Mouse (Mus musculus) midbrain, embryonic 12.5 days (tissue): Measurements from ENCODE around the gene Phb2. TPM values are rescaled to one million over a fixed set of nuclear protein-coding genes. Genes with fewer than 3 reads are reported as not detected.
A peak's percentile ranks its signal among the peaks of the same experiment; 100 is the strongest.

Source experiments
- ATAC-seq: fragments of 200-750 bp; cut with Nextera tagmentation; 2 replicates; pipeline ENCODE4 v1.8.0; 2017; ENCODE audit warnings: low read depth, moderate TSS enrichment, moderate library complexity; ENCODE audit not compliant: low FRiP score
- H3K27ac ChIP-seq: fragments of 300-500 bp; sonication (generic); replicated peaks from 2 replicates; pipeline ENCODE4 v1.5.1; 2016; ENCODE audit warnings: mild to moderate bottlenecking
- H3K27me3 ChIP-seq: fragments of 300-500 bp; sonication (generic); 2 replicates; pipeline ENCODE4 v1.6.1; 2016; ENCODE audit warnings: mild to moderate bottlenecking
- H3K36me3 ChIP-seq: fragments of 300-500 bp; sonication (generic); 2 replicates; pipeline ENCODE4 v1.6.1; 2016
- H3K4me1 ChIP-seq: fragments of 300-500 bp; sonication (generic); 2 replicates; pipeline ENCODE4 v1.6.1; 2016
- H3K4me2 ChIP-seq: fragments of 300-500 bp; sonication (generic); replicated peaks from 2 replicates; pipeline ENCODE4 v1.6.1; 2016; ENCODE audit warnings: mild to moderate bottlenecking, moderate library complexity
- H3K4me3 ChIP-seq: fragments of 300-500 bp; sonication (generic); 2 replicates; pipeline ENCODE4 v1.5.1; 2016; ENCODE audit warnings: mild to moderate bottlenecking
- H3K9ac ChIP-seq: fragments of 300-500 bp; sonication (generic); replicated peaks from 2 replicates; pipeline ENCODE4 v1.6.1; 2016; ENCODE audit warnings: mild to moderate bottlenecking, moderate library complexity
- H3K9me3 ChIP-seq: fragments of 300-500 bp; sonication (generic); 2 replicates; pipeline ENCODE4 v1.6.1; 2016; ENCODE audit warnings: mild to moderate bottlenecking
- WGBS: fragments of 180-500 bp; shearing (Covaris S2); methylation state at CpG from one replicate; pipeline ENCODE4 v1.1.7; 2016; 5-methylcytosine and 5-hydroxymethylcytosine counted together
- polyA plus RNA-seq: library from polyadenylated mRNA; unstranded; fragments of >200 nt; fragmentation: Nextera tagmentation; extraction: Ambion mirVana; gene quantifications from 2 replicates; pipeline ENCODE4 v1.2.1, GENCODE M21; 2016

The Phb2 gene
- polyA plus RNA-seq, 1 experiment from 2014 or later = 315 TPM

DNA sequence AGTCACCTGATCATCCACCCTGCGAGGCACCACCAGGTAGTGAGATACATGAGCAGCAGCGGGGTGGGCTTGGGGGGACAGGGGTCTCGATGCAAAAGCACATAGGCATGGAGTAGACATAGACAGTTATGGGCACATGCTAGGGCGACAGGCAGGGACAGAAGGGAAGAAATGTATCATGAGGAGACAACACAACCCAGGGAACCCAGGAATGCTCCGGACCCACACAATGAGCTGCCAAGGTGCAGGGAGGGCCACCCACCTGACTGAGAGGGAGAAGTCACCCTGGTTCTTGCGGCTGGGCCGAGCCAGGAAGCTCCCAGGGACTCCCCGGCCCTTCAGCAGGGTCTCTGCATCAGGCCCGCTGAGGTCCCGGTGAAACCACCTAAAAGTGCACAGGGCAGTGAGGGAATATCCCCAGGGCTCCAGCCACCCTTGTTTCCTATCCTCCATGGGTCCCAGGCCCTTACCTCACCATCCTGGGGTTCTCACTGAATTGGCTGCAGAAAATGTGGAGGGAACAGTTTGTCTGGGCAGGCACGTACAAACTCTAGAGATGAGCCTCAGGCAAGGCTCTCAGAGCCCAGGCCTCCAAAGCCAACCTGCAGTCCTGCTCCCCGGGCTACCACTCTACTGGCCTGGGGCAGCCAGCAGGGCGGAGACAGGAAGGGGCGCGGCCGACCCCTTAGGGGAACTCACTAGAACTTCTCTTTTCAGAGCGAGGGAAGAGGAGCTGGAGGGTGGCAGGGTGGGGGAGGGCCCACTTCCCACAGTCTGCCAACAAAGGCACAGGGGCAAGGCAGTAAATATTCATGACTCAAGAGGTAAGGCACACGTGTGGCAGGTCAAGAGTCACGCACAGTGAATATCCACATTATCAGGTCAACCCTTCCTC is 20.6 kb downstream of the Phb2 start:
- Histone ChIP-seq H3K36me3 (no peaks in the 10 kb centered on the region), H3K9ac (no peak overlapping the region), H3K4me2 (no peak overlapping the region), H3K9me3 (no peaks in the 10 kb centered on the region), H3K27ac (no peak overlapping the region), H3K27me3 (0 out of 2 replicates have a peak, but pooled peaks cover 3% of the 10 kb centered on the region), H3K4me3 (no peak overlapping the region), H3K4me1 (no peaks in the 10 kb centered on the region)
- ATAC-seq = no peak
- 58% methylated on average over 19 of the region's 19 CpGs for WGBS

DNA sequence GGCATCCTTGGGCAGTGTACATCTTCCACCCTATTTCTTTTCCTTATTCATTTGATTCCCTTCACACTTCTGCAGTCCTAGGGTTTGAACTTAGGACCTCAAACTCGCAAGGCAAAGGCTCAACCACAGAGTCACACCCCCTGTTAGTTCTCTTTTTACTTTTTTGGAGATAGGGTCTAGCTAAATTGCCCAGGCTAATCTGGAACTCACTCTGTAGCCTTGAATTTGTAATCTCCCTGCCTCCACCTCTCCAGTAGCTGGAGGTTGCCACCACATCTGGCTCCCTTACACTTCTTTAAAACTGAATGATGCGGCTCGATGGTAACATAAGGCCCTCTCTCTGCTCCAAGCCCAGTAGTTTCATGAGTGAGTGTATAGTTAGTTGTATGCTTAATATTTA is 22.3 kb downstream of the Phb2 start:
- WGBS = 89% methylated on average over 3 of the region's 3 CpGs
- no peak overlapping the region for H3K4me2 ChIP-seq

DNA sequence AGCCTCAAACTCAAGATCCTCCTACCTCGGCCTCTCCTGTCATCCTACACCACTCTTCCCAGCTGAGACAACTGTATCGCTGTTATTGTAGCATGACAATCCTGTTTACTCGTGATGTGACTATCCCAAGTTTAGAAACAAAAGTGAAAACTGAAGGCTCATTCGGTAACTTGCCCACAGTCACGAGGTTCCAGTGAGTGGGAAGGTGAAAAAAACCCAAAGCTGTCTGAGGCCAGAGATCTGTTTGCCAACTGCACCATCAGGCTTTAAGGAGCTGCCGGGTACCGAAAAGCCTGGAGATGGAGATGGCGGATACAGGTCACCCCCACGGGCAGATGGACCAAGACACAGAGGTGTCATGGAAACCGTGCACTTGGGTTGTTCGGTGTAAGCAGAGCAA is 24.9 kb downstream of the Phb2 start:
- H3K9ac ChIP-seq = no peak overlapping the region
- no peak overlapping the region for H3K4me3 ChIP-seq
- WGBS = 90% methylated on average over 11 of the region's 11 CpGs
- H3K9me3 ChIP-seq = no peaks in the 10 kb centered on the region
- H3K27ac ChIP-seq = no peak overlapping the region
- H3K4me2 ChIP-seq = no peak overlapping the region
- H3K4me1 ChIP-seq = peaks cover 28% of the 10 kb centered on the region
- H3K27me3 ChIP-seq = 0 out of 2 replicates have a peak, but pooled peaks cover 3% of the 10 kb centered on the region
- no peak for ATAC-seq
- H3K36me3 ChIP-seq = no peaks in the 10 kb centered on the region

More for the DNA sequence above, 22.3 kb downstream of the Phb2 start:
- no peaks in the 10 kb centered on the region for H3K36me3 ChIP-seq
- no peak overlapping the region for H3K4me3 ChIP-seq
- 0 out of 2 replicates have a peak, but pooled peaks cover 3% of the 10 kb centered on the region for H3K27me3 ChIP-seq
- no peak overlapping the region for H3K9ac ChIP-seq
- no peak overlapping the region for H3K27ac ChIP-seq
- H3K4me1 ChIP-seq = peaks cover 13% of the 10 kb centered on the region
- no peaks in the 10 kb centered on the region for H3K9me3 ChIP-seq
- no peak for ATAC-seq

DNA sequence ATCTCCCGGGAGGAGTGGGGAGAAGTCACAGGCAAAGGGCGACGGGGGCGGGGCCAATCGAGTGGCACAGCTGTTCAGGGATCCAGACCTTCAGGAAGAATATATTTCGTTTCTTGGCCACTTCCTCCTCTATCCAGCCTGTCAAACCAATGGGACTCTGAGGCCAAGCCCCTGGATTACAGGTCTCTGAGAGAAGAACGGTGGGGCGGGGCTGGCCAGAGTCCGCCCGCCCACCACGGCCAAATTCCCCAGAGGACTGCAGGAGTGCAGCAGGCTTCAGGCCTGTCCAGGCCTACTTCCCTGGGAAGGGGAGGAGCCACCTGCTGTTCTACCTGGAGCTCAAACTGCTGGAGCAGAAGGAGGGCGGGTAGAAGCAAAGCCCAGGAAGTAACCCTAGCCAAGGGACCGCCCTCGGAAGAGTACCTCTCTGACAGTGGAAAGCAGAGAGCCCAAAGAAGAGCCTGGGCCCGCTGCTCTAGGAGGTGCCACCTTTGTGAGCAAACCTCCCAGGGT is 26.4 kb downstream of the Phb2 start, which contains the start of gene Ptpn6:
Ptpn6 (minus strand) TSS at position 204 of the 513 bp plus-strand sequence.
- Histone ChIP-seq H3K4me1 (peaks cover 29% of the 10 kb centered on the region), H3K36me3 (peaks cover 13% of the 10 kb centered on the region), H3K27me3 (no peaks in the 10 kb centered on the region), H3K4me2 (peak within 1 kb of the TSS; percentile 67; the same call in 1 of the 2 replicates), H3K27ac (peak within 1 kb of the TSS; percentile 20), H3K9ac (peak within 1 kb of the TSS; percentile 32; the same call in 1 of the 2 replicates), H3K9me3 (no peaks in the 10 kb centered on the region), H3K4me3 (no peak within 1 kb of the TSS)
- 24% methylated on average over 15 of the region's 15 CpGs for WGBS
- no peak for ATAC-seq

DNA sequence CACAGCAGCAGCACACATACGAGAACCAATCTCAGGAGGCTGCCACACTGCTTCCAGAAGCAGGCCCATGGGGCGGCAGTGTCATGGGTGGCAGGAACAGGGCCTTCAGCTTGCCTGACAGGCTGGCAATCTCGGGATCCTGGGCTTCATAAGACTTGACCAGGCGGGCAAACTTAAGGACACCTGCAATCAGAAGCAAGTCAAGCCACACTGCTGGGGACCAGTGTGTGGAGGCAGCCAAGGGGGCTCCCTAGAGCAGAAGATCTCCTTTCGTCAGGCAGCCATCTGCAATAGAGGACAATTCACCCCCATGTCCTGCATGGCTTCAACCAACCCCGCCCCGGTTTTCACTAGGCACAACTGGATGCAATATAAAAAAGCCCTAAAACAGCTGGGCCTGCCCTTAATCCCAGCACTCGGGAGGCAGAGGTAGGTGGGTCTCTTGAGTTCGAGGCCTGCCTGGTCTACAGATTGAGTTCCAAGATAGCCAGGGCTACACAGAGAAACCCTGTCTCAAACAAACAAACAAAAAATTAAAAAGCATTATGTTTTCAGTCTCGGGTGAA is 27.2 kb downstream of the Phb2 start:
- 84% methylated on average over 10 of the region's 10 CpGs for WGBS
- peak overlapping the region; percentile 67 for H3K4me2 ChIP-seq
- peak overlapping the region; percentile 99; the same call in 1 of the 2 replicates for H3K27ac ChIP-seq
- no peaks in the 10 kb centered on the region for H3K9me3 ChIP-seq
- peaks cover 29% of the 10 kb centered on the region for H3K4me1 ChIP-seq
- peak overlapping the region; percentile 32; the same call in 1 of the 2 replicates for H3K9ac ChIP-seq
- H3K36me3 ChIP-seq = peaks cover 18% of the 10 kb centered on the region
- ATAC-seq = no peak
- H3K4me3 ChIP-seq = no peak overlapping the region
- no peaks in the 10 kb centered on the region for H3K27me3 ChIP-seq

DNA sequence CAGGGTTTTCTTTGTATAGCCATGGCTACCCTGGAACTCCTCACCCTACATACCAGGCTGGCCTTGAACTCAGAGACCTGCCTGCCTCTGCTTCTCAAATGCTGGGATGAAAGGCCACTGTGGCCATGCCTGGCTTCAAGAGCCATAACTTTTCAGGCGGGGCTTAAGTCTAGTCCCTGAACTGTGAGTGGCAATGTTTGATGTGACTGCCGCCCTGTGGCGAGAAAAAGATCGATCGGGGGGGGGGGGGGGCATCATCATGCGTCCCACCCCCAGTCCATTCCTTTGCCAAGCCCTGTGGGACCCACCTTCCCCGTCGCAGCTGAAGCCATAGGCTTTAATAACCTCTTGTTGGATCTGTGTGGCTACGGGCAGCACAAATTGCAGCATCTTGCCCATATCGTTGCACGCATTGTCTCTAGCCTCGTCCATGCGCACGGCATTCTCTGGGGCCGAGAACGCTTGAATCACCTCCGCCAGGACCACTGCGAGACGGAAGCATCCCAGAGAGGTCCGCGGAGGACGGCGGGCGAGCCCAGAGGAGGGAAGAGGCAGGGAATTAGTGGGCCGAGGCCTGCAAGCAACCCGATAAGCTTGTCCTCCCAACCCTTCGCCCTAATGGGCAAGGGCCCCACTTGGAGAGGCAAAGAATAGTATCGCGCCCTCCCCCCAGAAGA is 28.2 kb downstream of the Phb2 start:
- ATAC-seq = peak; percentile 12
- Histone ChIP-seq H3K36me3 (peaks cover 27% of the 10 kb centered on the region), H3K9ac (peak overlapping the region; percentile 77), H3K27me3 (no peaks in the 10 kb centered on the region), H3K4me1 (peaks cover 36% of the 10 kb centered on the region), H3K27ac (peak overlapping the region; percentile 99), H3K4me3 (peak overlapping the region; percentile 56), H3K4me2 (peak overlapping the region; percentile 67), H3K9me3 (no peaks in the 10 kb centered on the region)
- 1% methylated on average over 29 of the region's 29 CpGs for WGBS

DNA sequence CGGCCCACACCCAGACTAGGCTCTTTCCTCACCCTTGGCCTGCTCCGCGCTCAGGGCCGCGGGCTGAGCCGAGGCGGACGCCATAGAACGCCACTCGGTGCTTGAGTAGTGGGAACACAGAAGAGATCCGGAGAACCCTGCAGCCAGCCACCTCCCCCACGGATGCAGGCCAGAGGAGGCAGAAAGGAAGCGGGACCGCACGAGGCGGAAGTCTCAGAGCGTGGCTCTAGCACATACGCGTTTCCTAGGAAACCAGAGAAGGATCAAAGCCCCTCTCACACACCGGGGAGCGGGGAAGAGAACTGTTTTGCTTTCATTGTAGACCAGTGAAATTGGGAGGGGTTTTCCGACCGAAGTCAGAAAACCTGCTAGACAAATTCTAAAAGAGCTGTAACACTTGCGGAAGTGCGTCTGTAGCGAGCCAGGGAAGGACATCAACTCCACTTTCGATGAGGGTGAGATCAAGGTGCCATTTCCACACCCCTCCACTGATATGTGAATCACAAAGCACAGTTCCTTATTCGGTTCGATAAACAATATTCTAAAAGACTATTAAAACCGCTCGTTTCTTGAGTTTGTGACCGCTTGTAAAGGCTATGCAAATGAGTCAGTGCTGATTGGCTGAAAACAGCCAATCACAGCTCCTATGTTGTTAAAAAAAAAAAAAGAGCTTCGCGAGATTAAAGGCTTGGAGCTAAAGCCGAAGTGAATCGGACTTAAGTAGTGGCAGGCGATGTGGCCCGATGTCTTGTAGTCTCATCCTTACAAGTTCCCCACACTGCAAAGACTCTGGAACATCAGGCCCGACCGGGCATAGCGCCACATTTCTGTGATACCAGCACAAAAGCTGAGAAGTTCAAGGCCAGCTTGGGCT is 29.0 kb downstream of the Phb2 start, which contains the start of gene Grcc10:
Grcc10 (minus strand) TSS at position 487 of the 874 bp plus-strand sequence.
- no peaks in the 10 kb centered on the region for H3K9me3 ChIP-seq
- H3K36me3 ChIP-seq = peaks cover 27% of the 10 kb centered on the region

DNA sequence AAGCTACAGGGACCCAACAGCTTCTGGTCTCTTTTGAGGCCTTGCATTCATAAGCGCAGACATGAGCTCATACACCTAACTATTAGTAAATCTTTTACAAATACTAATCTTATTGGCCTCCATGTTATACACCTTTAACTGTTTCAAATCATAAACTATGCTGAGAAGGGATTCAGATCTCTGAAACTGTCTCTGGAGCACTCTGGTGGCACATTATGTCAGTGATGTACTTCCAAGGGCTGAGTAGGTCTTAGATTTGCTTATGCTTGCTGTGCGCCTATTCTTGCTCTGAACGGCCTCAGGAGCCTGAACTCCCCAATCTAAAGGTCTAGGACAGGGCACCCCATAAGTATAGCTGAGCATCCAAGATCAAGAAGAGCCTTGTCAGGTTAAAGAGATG is 29.7 kb downstream of the Phb2 start:
- Histone ChIP-seq H3K27me3 (no peaks in the 10 kb centered on the region), H3K4me2 (peak overlapping the region; percentile 67), H3K36me3 (peaks cover 28% of the 10 kb centered on the region), H3K27ac (peak overlapping the region; percentile 99), H3K9ac (peak overlapping the region; percentile 77; the same call in 1 of the 2 replicates), H3K9me3 (no peaks in the 10 kb centered on the region), H3K4me1 (peaks cover 46% of the 10 kb centered on the region), H3K4me3 (peak overlapping the region; percentile 56)
- ATAC-seq = no peak
- WGBS = 68% methylated on average over 3 of the region's 3 CpGs

More for the DNA sequence above, 29.0 kb downstream of the Phb2 start, which contains the start of gene Grcc10:
- H3K27ac ChIP-seq = peak within 1 kb of the TSS; percentile 99
- H3K4me1 ChIP-seq = peaks cover 39% of the 10 kb centered on the region
- under 1% methylated on average over 41 of the region's 41 CpGs for WGBS
- H3K27me3 ChIP-seq = no peaks in the 10 kb centered on the region
- peak within 1 kb of the TSS; percentile 56 for H3K4me3 ChIP-seq
- peak; percentile 82 for ATAC-seq
- peak within 1 kb of the TSS; percentile 77 for H3K9ac ChIP-seq
- peak within 1 kb of the TSS; percentile 67 for H3K4me2 ChIP-seq

DNA sequence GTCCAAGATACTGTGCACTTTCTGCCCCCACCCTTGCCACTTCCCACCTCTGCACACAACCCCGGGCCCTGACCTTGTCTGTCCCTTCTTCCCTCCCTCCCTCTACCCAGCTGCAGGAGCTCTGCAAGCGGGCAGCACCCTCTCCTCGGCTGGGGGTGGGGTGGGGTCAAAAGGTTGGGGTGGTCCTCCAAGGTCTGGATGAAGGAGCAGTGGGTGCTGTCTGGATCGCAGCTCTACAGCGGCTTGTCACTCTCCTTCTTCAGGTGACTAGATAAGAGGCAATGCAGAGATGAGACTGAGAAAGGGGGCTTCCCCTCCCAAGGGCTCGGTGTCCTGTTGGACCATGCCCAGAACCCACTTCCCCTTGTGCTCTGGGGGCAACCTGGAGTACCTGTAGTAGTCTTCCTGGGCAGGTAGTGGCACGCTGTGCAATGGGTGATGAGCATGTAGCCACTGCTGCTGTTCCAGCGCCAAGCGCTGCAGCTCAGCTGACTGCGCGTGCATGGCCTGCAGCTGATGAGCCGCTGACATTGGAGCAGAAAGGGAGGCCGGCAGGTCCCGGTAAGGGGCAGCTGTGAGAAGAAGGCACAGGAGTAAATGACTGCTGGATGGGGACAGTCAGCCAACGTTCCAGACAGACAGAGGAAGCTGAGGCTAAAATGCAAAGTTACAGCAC is 30.8 kb downstream of the Phb2 start:
- H3K9ac ChIP-seq = no peak overlapping the region
- no peak overlapping the region for H3K4me2 ChIP-seq
- H3K9me3 ChIP-seq = no peaks in the 10 kb centered on the region
- peaks cover 40% of the 10 kb centered on the region for H3K36me3 ChIP-seq
- no peak for ATAC-seq
- H3K4me1 ChIP-seq = peaks cover 50% of the 10 kb centered on the region
- H3K4me3 ChIP-seq = no peak overlapping the region
- WGBS = 95% methylated on average over 14 of the region's 15 CpGs
- no peak overlapping the region for H3K27ac ChIP-seq
- H3K27me3 ChIP-seq = no peaks in the 10 kb centered on the region

DNA sequence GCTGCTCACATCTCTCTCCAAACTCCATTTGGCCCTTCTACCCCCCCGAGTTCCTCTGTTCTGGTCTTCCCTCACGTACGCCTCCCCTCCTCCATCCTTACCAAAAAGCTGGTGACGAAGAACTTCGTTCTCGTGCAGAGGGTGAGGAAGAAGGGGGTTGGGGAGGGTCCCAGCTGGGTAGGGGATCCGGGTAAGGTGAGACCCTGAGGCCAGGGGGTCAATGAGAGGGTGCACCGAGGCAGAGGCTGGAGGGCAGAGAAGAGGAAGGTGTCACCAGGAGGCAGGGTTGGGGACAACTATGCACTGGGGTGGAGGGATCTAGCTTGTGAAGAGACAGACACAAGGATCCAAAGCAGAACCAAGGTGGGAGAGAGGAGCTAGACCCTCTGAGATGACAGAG is 31.5 kb downstream of the Phb2 start:
- 0 out of 2 replicates have a peak overlapping the region, but pooled peaks have one; percentile 17 for H3K9ac ChIP-seq
- no peak overlapping the region for H3K4me2 ChIP-seq
- peaks cover 46% of the 10 kb centered on the region for H3K36me3 ChIP-seq
- no peaks in the 10 kb centered on the region for H3K9me3 ChIP-seq
- 90% methylated on average over 8 of the region's 8 CpGs for WGBS
- no peak for ATAC-seq
- H3K27me3 ChIP-seq = no peaks in the 10 kb centered on the region
- H3K27ac ChIP-seq = no peak overlapping the region
- no peak overlapping the region for H3K4me3 ChIP-seq
- H3K4me1 ChIP-seq = peaks cover 45% of the 10 kb centered on the region
